13 mouse cellular contexts compared by ENCODE assay signal in the genomic region with DNA sequence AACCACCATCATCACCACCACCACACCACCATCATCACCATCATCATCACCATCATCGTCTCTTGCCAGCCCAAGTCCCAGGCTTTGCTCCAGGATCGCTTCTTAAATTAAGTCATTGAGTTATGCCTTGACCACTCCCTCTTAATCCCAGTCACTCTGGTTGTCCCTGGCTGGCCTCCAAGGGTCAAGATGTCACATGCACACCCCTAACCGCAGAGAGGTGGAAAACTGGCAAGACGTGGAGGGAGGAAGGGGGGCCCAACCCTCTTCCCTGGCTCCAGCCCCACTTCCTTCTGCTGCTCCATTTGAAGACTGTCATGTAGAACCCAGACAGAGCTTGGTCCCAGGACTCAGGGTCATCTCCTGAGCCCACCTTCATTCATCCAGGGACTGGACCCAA. TPM values are rescaled to one million over a fixed set of nuclear protein-coding genes. Genes with fewer than 3 reads are reported as not detected.
"Had no signal": no experiment of that assay in that cellular context is flagged by ENCODE, and none has a peak within 500 bp of the region (broad histone marks: within the 10 kb centered on the region; RNA-seq: fewer than 3 reads in every experiment).

No protein-coding gene starts in this region.

- H3K4me2 ChIP-seq: liver, embryonic 11.5 days; liver, embryonic 15.5 days; lung, embryonic 15.5 days; midbrain, embryonic 13.5 days had no signal

- H3K9me3 ChIP-seq: limb, embryonic 10.5 days; liver, embryonic 15.5 days; lung, embryonic 15.5 days; midbrain, embryonic 13.5 days had no signal

- H3K4me3 ChIP-seq: left cerebral cortex, adult 2 months; limb, embryonic 10.5 days; liver, embryonic 15.5 days; lung, embryonic 15.5 days; midbrain, embryonic 13.5 days had no signal

- H3K4me1 ChIP-seq: lung, embryonic 15.5 days had no signal

- H3K27me3 ChIP-seq: lung, embryonic 15.5 days; midbrain, embryonic 13.5 days had no signal

- DNase-seq: kidney, adult 8-10 months; right cerebral cortex, adult 18-20 months; thymus, adult 2 months; thymus, postnatal 36 days had no signal

- H3K9ac ChIP-seq: liver, embryonic 15.5 days; lung, embryonic 15.5 days; midbrain, embryonic 13.5 days had no signal

- H3K36me3 ChIP-seq: limb, embryonic 10.5 days; liver, embryonic 15.5 days; lung, embryonic 15.5 days; midbrain, embryonic 13.5 days had no signal

- H3K27ac ChIP-seq: left cerebral cortex, adult 2 months; limb, embryonic 10.5 days; liver, embryonic 15.5 days; lung, embryonic 15.5 days; midbrain, embryonic 13.5 days had no signal

RNA-seq across cellular contexts. Expression of a gene that starts 0.6 kb away (rescaled TPM):
- polyA plus RNA-seq: midbrain, embryonic 13.5 days; midbrain, postnatal 0 days; neural tube, embryonic 14.5 days had no signal

RNA-seq across cellular contexts. Expression of a gene that starts 34.5 kb away (rescaled TPM):
- polyA plus RNA-seq: midbrain, postnatal 0 days; neural tube, embryonic 14.5 days; stomach, embryonic 14.5 days had no signal
